24 mouse cellular contexts compared by ENCODE assay signal in the genomic region with DNA sequence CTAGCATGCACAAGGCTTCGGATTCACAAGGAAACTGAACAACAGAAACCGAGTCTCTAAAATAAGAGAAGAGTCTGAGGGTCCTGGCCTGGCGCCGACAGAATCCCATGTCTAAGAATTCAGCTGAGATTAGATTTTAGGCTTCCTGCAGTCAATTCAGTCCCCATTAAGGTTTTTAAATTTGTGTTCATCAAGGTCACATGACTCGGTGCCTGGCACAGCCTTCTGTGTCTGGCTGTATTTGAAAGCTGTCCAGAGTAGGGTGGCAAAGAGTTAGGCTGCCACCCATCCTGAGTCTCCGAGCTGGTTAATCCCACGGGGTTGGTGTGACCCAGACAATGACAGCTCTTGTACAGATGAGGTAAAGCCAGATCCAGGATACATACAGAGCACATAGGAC. TPM values are rescaled to one million over a fixed set of nuclear protein-coding genes. Genes with fewer than 3 reads are reported as not detected.
DNase-seq lines count a peak whose midpoint lies in the region; ATAC-seq and TF ChIP-seq lines count a peak whose summit lies in the region.
"Had no signal": no experiment of that assay in that cellular context is flagged by ENCODE, and none has a peak within 500 bp of the region (broad histone marks: within the 10 kb centered on the region; RNA-seq: fewer than 3 reads in every experiment).

No protein-coding gene starts in this region.

- no peak for TF ChIP-seq CTCF in left cerebral cortex, adult 2 months (IDR thresholded peaks at IDR 0.05)

- DNase-seq in cerebellum, adult 11-12 months: peak; percentile 61
- peak; percentile 66 for DNase-seq in cerebellum, adult 9-11 months
- DNase-seq in cerebellum, adult 8-10 months: no peak
- no peak for DNase-seq in left cerebral cortex, adult 2 months (ENCODE audit: extremely low spot score in 1 of 2, low spot score in 2 of 2)
- no peak for DNase-seq in left cerebral cortex, postnatal 25 days (ENCODE audit: low spot score in 2 of 2)
- no peak for DNase-seq in heart, postnatal 25 days (ENCODE audit: low spot score)
- DNase-seq: adrenal gland, adult 8-10 months; adrenal gland, postnatal 36 days; B cell, adult 2 months; gastrocnemius, postnatal 36 days; heart, adult 18-20 months; heart, postnatal 10 days; kidney, adult 2 months had no signal

- intact Hi-C loops in left cerebral cortex, adult 2 months (cut with DNase I): no loop called here
- intact Hi-C loops in left cerebral cortex, postnatal 25 days (cut with DNase I): no loop called here
- intact Hi-C loops in heart, postnatal 25 days (cut with DNase I): no loop called here

- peak overlapping the region; percentile 79; the same call in 1 of the 2 replicates for H3K4me3 ChIP-seq in left cerebral cortex, adult 2 months
- H3K4me3 ChIP-seq: embryonic facial prominence, embryonic 12.5 days; forebrain, embryonic 15.5 days; heart, embryonic 10.5 days; hindbrain, embryonic 13.5 days had no signal

- H3K27ac ChIP-seq in left cerebral cortex, adult 2 months: peak overlapping the region; percentile 87
- H3K27ac ChIP-seq: embryonic facial prominence, embryonic 12.5 days; forebrain, embryonic 15.5 days; heart, embryonic 10.5 days; hindbrain, embryonic 13.5 days had no signal

- ATAC-seq in cerebellum, adult (ENCODE audit: insufficient number of reproducible peaks, low FRiP score, low TSS enrichment): no peak
- ATAC-seq: CD4-positive, CD25-positive, alpha-beta regulatory T cell, adult 4 months; forebrain, embryonic 15.5 days; intestine, embryonic 16.5 days had no signal

RNA-seq across cellular contexts. Expression of a gene that starts 2.3 kb away (rescaled TPM):
- 10 to 100 TPM; 77.7 to 80.4 TPM for total RNA-seq in left cerebral cortex, adult 2 months (2021)
- total RNA-seq in left cerebral cortex, postnatal 25 days (2021): 10 to 100 TPM; 54.4 to 58.6 TPM
- not detected for total RNA-seq in heart, postnatal 25 days (2021)
- total RNA-seq: common myeloid progenitor, adult 5-6 weeks; gastrocnemius, postnatal 36 days; heart, postnatal 10 days; hematopoietic stem cell, adult 5-6 weeks had no signal

RNA-seq across cellular contexts. Expression of a gene that starts 46.8 kb away (rescaled TPM):
- not detected for total RNA-seq in left cerebral cortex, adult 2 months (2021)
- not detected for total RNA-seq in left cerebral cortex, postnatal 25 days (2021)
- total RNA-seq in heart, postnatal 25 days (2021): not detected
- total RNA-seq: adrenal gland, adult 8-10 months; adrenal gland, postnatal 36 days; common myeloid progenitor, adult 5-6 weeks; G1E; gastrocnemius, adult 8-10 months; gastrocnemius, postnatal 36 days; heart, adult 18-20 months; heart, postnatal 10 days; hematopoietic stem cell, adult 5-6 weeks had no signal

Comparison
In these comparisons a context has a peak if more than half of its experiments do, and no peak if none do; other contexts are left out.
1. DNase-seq: peak in cerebellum, adult 11-12 months (single experiment) and cerebellum, adult 9-11 months (single experiment); none in cerebellum, adult 8-10 months (single experiment), left cerebral cortex, adult 2 months (0 of 2), left cerebral cortex, postnatal 25 days (0 of 2) and heart, postnatal 25 days (single experiment).
2. RNA of a gene that starts 2.3 kb away (total RNA-seq): 77.7 to 80.4 TPM in left cerebral cortex, adult 2 months and 54.4 to 58.6 TPM in left cerebral cortex, postnatal 25 days; not detected in heart, postnatal 25 days; every median in the first group is over 10 times any median in the second.